Mouse (Mus musculus): ENCODE results near the gene Pclo. TPM values are rescaled to one million over a fixed set of nuclear protein-coding genes. Genes with fewer than 3 reads are reported as not detected.
"Not testable (repeated sequence)": the region's sequence is repeated elsewhere in the genome, so short reads cannot be mapped to it uniquely, and the experiment has no call there.

Pclo gene
- polyA plus RNA-seq (2015; fragmentation: Nextera tagmentation; extraction: Ambion mirVana) = 3.8 and 4.8 TPM in 2 replicates

- Histone ChIP-seq H3K27ac (peak within 1 kb of the TSS; percentile 97), H3K9me3 (replicated peaks) (no peaks in the 10 kb centered on the region), H3K4me2 (peak within 1 kb of the TSS; percentile 69), H3K27me3 (no peaks in the 10 kb centered on the region), H3K9ac (peak within 1 kb of the TSS; percentile 85), H3K4me1 (peaks cover 5% of the 10 kb centered on the region; the same call in 1 of the 2 replicates), H3K4me3 (peak within 1 kb of the TSS; percentile 81), H3K36me3 (ENCODE audit: poor library complexity, severe bottlenecking) (no peaks in the 10 kb centered on the region)
- WGBS = under 1% methylated on average over 89 of the region's 89 CpGs
- peak; percentile 97 for ATAC-seq
Measured at GRCm38 (mm10) chr5:14514631-14515523, at the start of gene Pclo. Pclo (plus strand) TSS chr5:14514918.

- 59% methylated on average over 2 of the region's 2 CpGs for WGBS
- not testable (repeated sequence) for H3K27me3 ChIP-seq; ATAC-seq; H3K9ac ChIP-seq; H3K4me3 ChIP-seq; H3K36me3 ChIP-seq (ENCODE audit: poor library complexity, severe bottlenecking); H3K27ac ChIP-seq; H3K4me1 ChIP-seq; H3K4me2 ChIP-seq; H3K9me3 ChIP-seq (replicated peaks)
Measured at GRCm38 (mm10) chr5:14494431-14494830, 20.3 kb upstream of the Pclo start.

- no peak overlapping the region for H3K27ac ChIP-seq
- H3K9ac ChIP-seq = no peak overlapping the region
- no peak overlapping the region for H3K4me3 ChIP-seq
- no peaks in the 10 kb centered on the region for H3K27me3 ChIP-seq
- H3K4me1 ChIP-seq = no peaks in the 10 kb centered on the region
- H3K4me2 ChIP-seq = no peak overlapping the region
- 81% methylated on average over 1 of the region's 1 CpGs for whole genome bisulfite sequencing
- H3K36me3 ChIP-seq (ENCODE audit: poor library complexity, severe bottlenecking) = no peaks in the 10 kb centered on the region
- no peaks in the 10 kb centered on the region for H3K9me3 ChIP-seq (replicated peaks)
- ATAC-seq = no peak
Measured at GRCm38 (mm10) chr5:14508522-14508921, 6.2 kb upstream of the Pclo start.

- WGBS = 85% methylated on average over 1 of the region's 1 CpGs
- Histone ChIP-seq H3K4me2 (no peak overlapping the region), H3K36me3 (ENCODE audit: poor library complexity, severe bottlenecking) (no peaks in the 10 kb centered on the region), H3K27me3 (no peaks in the 10 kb centered on the region), H3K4me3 (no peak overlapping the region), H3K9ac (no peak overlapping the region), H3K9me3 (replicated peaks) (no peaks in the 10 kb centered on the region), H3K27ac (no peak overlapping the region), H3K4me1 (no peaks in the 10 kb centered on the region)
- ATAC-seq = no peak
Measured at GRCm38 (mm10) chr5:14509621-14510020, 5.1 kb upstream of the Pclo start.

GRCm38 (mm10) chr5:14518131-14518832 is 3.6 kb downstream of the Pclo start:
- no peak overlapping the region for H3K27ac ChIP-seq
- H3K27me3 ChIP-seq = no peaks in the 10 kb centered on the region
- H3K36me3 ChIP-seq (ENCODE audit: poor library complexity, severe bottlenecking) = peaks cover 14% of the 10 kb centered on the region
- peaks cover 5% of the 10 kb centered on the region; the same call in 1 of the 2 replicates for H3K4me1 ChIP-seq
- ATAC-seq = no peak
- no peak overlapping the region for H3K4me3 ChIP-seq
- no peak overlapping the region for H3K9ac ChIP-seq
- no peaks in the 10 kb centered on the region for H3K9me3 ChIP-seq (replicated peaks)
- no peak overlapping the region for H3K4me2 ChIP-seq
- WGBS = 78% methylated on average over 4 of the region's 4 CpGs

- H3K36me3 ChIP-seq (ENCODE audit: poor library complexity, severe bottlenecking) = peaks cover 14% of the 10 kb centered on the region
- H3K4me2 ChIP-seq = no peak overlapping the region
- no peaks in the 10 kb centered on the region for H3K27me3 ChIP-seq
- H3K4me3 ChIP-seq = no peak overlapping the region
- H3K27ac ChIP-seq = no peak overlapping the region
- no peaks in the 10 kb centered on the region for H3K4me1 ChIP-seq
- ATAC-seq = no peak
- no peak overlapping the region for H3K9ac ChIP-seq
- H3K9me3 ChIP-seq (replicated peaks) = no peaks in the 10 kb centered on the region
- 95% methylated on average over 4 of the region's 4 CpGs for WGBS
Measured at GRCm38 (mm10) chr5:14522006-14522405, 7.3 kb downstream of the Pclo start.

- Histone ChIP-seq H3K4me2 (no peak overlapping the region), H3K27ac (no peak overlapping the region), H3K9me3 (replicated peaks) (no peaks in the 10 kb centered on the region), H3K4me3 (no peak overlapping the region), H3K9ac (no peak overlapping the region), H3K36me3 (ENCODE audit: poor library complexity, severe bottlenecking) (peaks cover 13% of the 10 kb centered on the region), H3K4me1 (no peaks in the 10 kb centered on the region), H3K27me3 (no peaks in the 10 kb centered on the region)
- ATAC-seq = no peak
Measured at GRCm38 (mm10) chr5:14526038-14526437, 11.3 kb downstream of the Pclo start.

GRCm38 (mm10) chr5:14527796-14528195 is 13.1 kb downstream of the Pclo start:
- no peak overlapping the region for H3K4me3 ChIP-seq
- H3K4me1 ChIP-seq = no peaks in the 10 kb centered on the region
- H3K4me2 ChIP-seq = no peak overlapping the region
- WGBS = 42% methylated on average over 1 of the region's 1 CpGs
- peak; percentile 75 for ATAC-seq
- H3K27ac ChIP-seq = no peak overlapping the region
- H3K9ac ChIP-seq = no peak overlapping the region
- no peaks in the 10 kb centered on the region for H3K36me3 ChIP-seq (ENCODE audit: poor library complexity, severe bottlenecking)
- H3K9me3 ChIP-seq (replicated peaks) = no peaks in the 10 kb centered on the region
- H3K27me3 ChIP-seq = no peaks in the 10 kb centered on the region

- no peaks in the 10 kb centered on the region for H3K9me3 ChIP-seq (replicated peaks)
- no peak overlapping the region for H3K4me2 ChIP-seq
- no peaks in the 10 kb centered on the region for H3K4me1 ChIP-seq
- H3K27me3 ChIP-seq = no peaks in the 10 kb centered on the region
- WGBS = 93% methylated on average over 2 of the region's 2 CpGs
- no peak overlapping the region for H3K4me3 ChIP-seq
- H3K36me3 ChIP-seq (ENCODE audit: poor library complexity, severe bottlenecking) = no peaks in the 10 kb centered on the region
- no peak overlapping the region for H3K9ac ChIP-seq
- H3K27ac ChIP-seq = no peak overlapping the region
- peak; percentile 54; the same call in 1 of the 2 replicates for ATAC-seq
Measured at GRCm38 (mm10) chr5:14531906-14532305, 17.2 kb downstream of the Pclo start.

GRCm38 (mm10) chr5:14539346-14539745 is 24.6 kb downstream of the Pclo start:
- Histone ChIP-seq H3K27me3 (no peaks in the 10 kb centered on the region), H3K9me3 (replicated peaks) (no peaks in the 10 kb centered on the region), H3K36me3 (ENCODE audit: poor library complexity, severe bottlenecking) (peaks cover 10% of the 10 kb centered on the region), H3K27ac (no peak overlapping the region), H3K4me3 (no peak overlapping the region), H3K4me2 (no peak overlapping the region), H3K4me1 (no peaks in the 10 kb centered on the region), H3K9ac (no peak overlapping the region)
- 85% methylated on average over 6 of the region's 6 CpGs for WGBS
- no peak for ATAC-seq

GRCm38 (mm10) chr5:14539961-14540627 is 25.4 kb downstream of the Pclo start:
- H3K9ac ChIP-seq = no peak overlapping the region
- H3K4me2 ChIP-seq = no peak overlapping the region
- H3K4me3 ChIP-seq = no peak overlapping the region
- peaks cover 10% of the 10 kb centered on the region for H3K36me3 ChIP-seq (ENCODE audit: poor library complexity, severe bottlenecking)
- no peak for ATAC-seq
- no peaks in the 10 kb centered on the region for H3K9me3 ChIP-seq (replicated peaks)
- H3K27ac ChIP-seq = no peak overlapping the region
- 80% methylated on average over 13 of the region's 13 CpGs for WGBS
- H3K4me1 ChIP-seq = no peaks in the 10 kb centered on the region
- H3K27me3 ChIP-seq = no peaks in the 10 kb centered on the region

- 91% methylated on average over 3 of the region's 3 CpGs for WGBS
- Histone ChIP-seq H3K9ac (no peak overlapping the region), H3K27me3 (no peaks in the 10 kb centered on the region), H3K4me2 (no peak overlapping the region), H3K27ac (no peak overlapping the region), H3K9me3 (replicated peaks) (no peaks in the 10 kb centered on the region), H3K4me1 (no peaks in the 10 kb centered on the region), H3K4me3 (no peak overlapping the region), H3K36me3 (ENCODE audit: poor library complexity, severe bottlenecking) (no peaks in the 10 kb centered on the region)
- ATAC-seq = 0 out of 2 replicates have a peak, but pooled peaks have one; percentile 43
Measured at GRCm38 (mm10) chr5:14575626-14576025, 60.9 kb downstream of the Pclo start.

All from forebrain, embryonic 13.5 days (tissue).